Mouse (Mus musculus): Measurements from ENCODE around the gene Tacc3. TPM values are rescaled to one million over a fixed set of nuclear protein-coding genes. Genes with fewer than 3 reads are reported as not detected.

The Tacc3 gene
- total RNA-seq, 2 experiments from 2014 or later: 0.97 to 1.3 TPM

- TF ChIP-seq CTCF (IDR thresholded peaks at IDR 0.05): no peak
- intact Hi-C loops (cut with DNase I): no loop called here
- H3K27ac ChIP-seq: no peak overlapping the region
- no peak for DNase-seq
- no peak overlapping the region for H3K4me3 ChIP-seq
Observed at GRCm38 (mm10) chr5:33635361-33635760, 22.6 kb upstream of the Tacc3 start.

GRCm38 (mm10) chr5:33637606-33638350 is 20.1 kb upstream of the Tacc3 start:
- intact Hi-C loops (cut with DNase I): no loop called here
- DNase-seq: peak; percentile 28
- no peak for TF ChIP-seq CTCF (IDR thresholded peaks at IDR 0.05)
- Histone ChIP-seq H3K4me3 (no peak overlapping the region), H3K27ac (peak overlapping the region; percentile 78)

- TF ChIP-seq CTCF (IDR thresholded peaks at IDR 0.05): no peak
- Histone ChIP-seq H3K27ac (peak overlapping the region; percentile 78), H3K4me3 (no peak overlapping the region)
- intact Hi-C loops (cut with DNase I): no loop called here
- no peak for DNase-seq
Observed at GRCm38 (mm10) chr5:33638826-33639225, 19.1 kb upstream of the Tacc3 start.

- H3K4me3 ChIP-seq: no peak overlapping the region
- DNase-seq: peak; percentile 58
- intact Hi-C loops (cut with DNase I): no loop called here
- peak overlapping the region; percentile 9 for H3K27ac ChIP-seq
- TF ChIP-seq CTCF (IDR thresholded peaks at IDR 0.05): peak; percentile 89
Observed at GRCm38 (mm10) chr5:33640652-33641051, 17.3 kb upstream of the Tacc3 start.

GRCm38 (mm10) chr5:33651017-33651416 is 6.9 kb upstream of the Tacc3 start:
- Histone ChIP-seq H3K4me3 (peak overlapping the region; percentile 94), H3K27ac (peak overlapping the region; percentile 97)
- intact Hi-C loops (cut with DNase I): no loop called here
- TF ChIP-seq CTCF (IDR thresholded peaks at IDR 0.05): no peak
- no peak for DNase-seq

- TF ChIP-seq CTCF (IDR thresholded peaks at IDR 0.05): no peak; the same call in 1 of the 2 replicates
- DNase-seq: no peak
- Histone ChIP-seq H3K27ac (peak overlapping the region; percentile 97), H3K4me3 (peak overlapping the region; percentile 94)
- intact Hi-C loops (cut with DNase I): no loop called here
Observed at GRCm38 (mm10) chr5:33651541-33651920, 6.4 kb upstream of the Tacc3 start.

- H3K27ac ChIP-seq: peak within 1 kb of the TSS; percentile 97
- H3K4me3 ChIP-seq: peak within 1 kb of the TSS; percentile 94
- no peak for TF ChIP-seq CTCF (IDR thresholded peaks at IDR 0.05)
- intact Hi-C loops (cut with DNase I): no loop called here
- DNase-seq: peak; percentile 98
Observed at GRCm38 (mm10) chr5:33651921-33652782, 5.8 kb upstream of the Tacc3 start, which contains the start of gene Slbp. TSS of gene Slbp (minus strand) at chr5:33652574.

GRCm38 (mm10) chr5:33652783-33653173 is 5.2 kb upstream of the Tacc3 start:
- Histone ChIP-seq H3K4me3 (peak overlapping the region; percentile 94), H3K27ac (peak overlapping the region; percentile 97)
- intact Hi-C loops (cut with DNase I): no loop called here
- DNase-seq: no peak
- TF ChIP-seq CTCF (IDR thresholded peaks at IDR 0.05): no peak

- Histone ChIP-seq H3K27ac (no peak overlapping the region), H3K4me3 (no peak overlapping the region)
- DNase-seq: peak; percentile 30
- TF ChIP-seq CTCF (IDR thresholded peaks at IDR 0.05): no peak
- intact Hi-C loops (cut with DNase I): no loop called here
Observed at GRCm38 (mm10) chr5:33654424-33654823, 3.5 kb upstream of the Tacc3 start.

GRCm38 (mm10) chr5:33655251-33655840 is 2.6 kb upstream of the Tacc3 start:
- peak; percentile 26 for DNase-seq
- Histone ChIP-seq H3K4me3 (peak overlapping the region; percentile 84), H3K27ac (peak overlapping the region; percentile 98)
- TF ChIP-seq CTCF (IDR thresholded peaks at IDR 0.05): no peak
- intact Hi-C loops (cut with DNase I): no loop called here

GRCm38 (mm10) chr5:33656739-33657138 is 1.2 kb upstream of the Tacc3 start:
- intact Hi-C loops (cut with DNase I): no loop called here
- peak overlapping the region; percentile 84 for H3K4me3 ChIP-seq
- no peak for TF ChIP-seq CTCF (IDR thresholded peaks at IDR 0.05)
- peak overlapping the region; percentile 98 for H3K27ac ChIP-seq
- DNase-seq: no peak

- Histone ChIP-seq H3K4me3 (peak overlapping the region; percentile 84), H3K27ac (peak overlapping the region; percentile 98)
- DNase-seq: no peak
- no peak for TF ChIP-seq CTCF (IDR thresholded peaks at IDR 0.05)
- intact Hi-C loops (cut with DNase I): no loop called here
Observed at GRCm38 (mm10) chr5:33657251-33657786, 609 bp upstream of the Tacc3 start.

All from gastrocnemius, adult 2 months (tissue).